Mouse (Mus musculus) C2C12 (cell line): ENCODE results near the gene Rims4.

Experiments used
- CEBPB ChIP-seq: IDR thresholded peaks from one replicate; pipeline ENCODE4 v1.6.1; 2011; ENCODE audit warnings: low read depth, mild to moderate bottlenecking, control low read depth, moderate library complexity
- CTCF ChIP-seq: IDR thresholded peaks from one replicate; pipeline ENCODE4 v1.5.1; 2011; ENCODE audit not compliant: control insufficient read depth, insufficient read depth, insufficient read length
- FOSL1 ChIP-seq: IDR thresholded peaks from one replicate; pipeline ENCODE4 v1.8.0; 2011; ENCODE audit warnings: mild to moderate bottlenecking, low read length; ENCODE audit not compliant: poor library complexity, insufficient read depth, severe bottlenecking
- MAX ChIP-seq: IDR thresholded peaks from one replicate; pipeline ENCODE4 v1.6.1; 2011; ENCODE audit warnings: mild to moderate bottlenecking, control low read depth
- MYOD1 ChIP-seq: IDR thresholded peaks from one replicate; pipeline ENCODE4 v1.6.1; 2011; ENCODE audit warnings: low read depth; ENCODE audit not compliant: control insufficient read depth, insufficient read length
- MYOG ChIP-seq: IDR thresholded peaks from one replicate; pipeline ENCODE4 v1.6.1; 2011; ENCODE audit not compliant: control insufficient read depth, insufficient read length; ENCODE audit errors: extremely low read depth
- USF1 ChIP-seq: IDR thresholded peaks from one replicate; pipeline ENCODE4 v1.6.1; 2011; ENCODE audit warnings: low read depth, mild to moderate bottlenecking, control low read depth, moderate library complexity

- no peak for TF ChIP-seq CTCF
- no peak for TF ChIP-seq CEBPB
- TF ChIP-seq MAX: no peak
- no peak for TF ChIP-seq USF1
- TF ChIP-seq MYOG: no peak
- TF ChIP-seq MYOD1: no peak
- TF ChIP-seq FOSL1: no peak
Measured at GRCm38 (mm10) chr2:163871266-163871665, 47.2 kb downstream of the Rims4 start.
